Mouse (Mus musculus) B cell, adult 2 months (primary cell): ENCODE results near the gene Hoxb6.

Experiments
- DNase-seq, 2 experiments: peaks; one replicate each; pipeline ENCODE4 v3.0.0; 2022

Gene Hoxb6

GRCm38 (mm10) chr11:96318368-96319070 is 26.2 kb downstream of the Hoxb6 start:
- DNase-seq: peak; percentile 48 to 63

- no peak for DNase-seq
Observed at GRCm38 (mm10) chr11:96319071-96319902, 27.0 kb downstream of the Hoxb6 start.

GRCm38 (mm10) chr11:96319910-96320309 is 27.6 kb downstream of the Hoxb6 start:
- DNase-seq: peak in 1 of 2 experiments; percentile 34

GRCm38 (mm10) chr11:96320688-96321087 is 28.4 kb downstream of the Hoxb6 start:
- DNase-seq: no peak

GRCm38 (mm10) chr11:96321846-96322245 is 29.6 kb downstream of the Hoxb6 start:
- DNase-seq: no peak

GRCm38 (mm10) chr11:96322738-96323137 is 30.5 kb downstream of the Hoxb6 start:
- DNase-seq: no peak

GRCm38 (mm10) chr11:96323154-96323553 is 30.9 kb downstream of the Hoxb6 start, which contains the start of gene Hoxb3:
Gene Hoxb3, plus strand, starts transcription at chr11:96323326.
- DNase-seq: no peak

GRCm38 (mm10) chr11:96324125-96324524 is 31.8 kb downstream of the Hoxb6 start:
- no peak for DNase-seq

- DNase-seq: no peak
Observed at GRCm38 (mm10) chr11:96324965-96325364, 32.7 kb downstream of the Hoxb6 start.

GRCm38 (mm10) chr11:96325747-96326212 is 33.5 kb downstream of the Hoxb6 start:
- DNase-seq: no peak

- DNase-seq: no peak
Observed at GRCm38 (mm10) chr11:96326705-96327104, 34.4 kb downstream of the Hoxb6 start.

GRCm38 (mm10) chr11:96327122-96327521 is 34.8 kb downstream of the Hoxb6 start:
- DNase-seq: no peak

GRCm38 (mm10) chr11:96327750-96328149 is 35.5 kb downstream of the Hoxb6 start:
- DNase-seq: no peak

GRCm38 (mm10) chr11:96328605-96329004 is 36.3 kb downstream of the Hoxb6 start:
- DNase-seq: no peak

- no peak for DNase-seq
Observed at GRCm38 (mm10) chr11:96332105-96332504, 39.8 kb downstream of the Hoxb6 start.

- no peak for DNase-seq
Observed at GRCm38 (mm10) chr11:96332618-96333032, 40.3 kb downstream of the Hoxb6 start.

GRCm38 (mm10) chr11:96333241-96334001 is 41.1 kb downstream of the Hoxb6 start:
- no peak for DNase-seq

GRCm38 (mm10) chr11:96334002-96334364 is 41.7 kb downstream of the Hoxb6 start:
- no peak for DNase-seq

- no peak for DNase-seq
Observed at GRCm38 (mm10) chr11:96334998-96335397, 42.7 kb downstream of the Hoxb6 start.

GRCm38 (mm10) chr11:96336597-96336996 is 44.3 kb downstream of the Hoxb6 start:
- no peak for DNase-seq

GRCm38 (mm10) chr11:96337026-96337425 is 44.8 kb downstream of the Hoxb6 start:
- no peak for DNase-seq

- no peak for DNase-seq
Observed at GRCm38 (mm10) chr11:96338957-96339855, 46.9 kb downstream of the Hoxb6 start.
